Mouse (Mus musculus) kidney, embryonic 16.5 days (tissue): ENCODE measurements around the gene Fam3b. TPM values are rescaled to one million over a fixed set of nuclear protein-coding genes. Genes with fewer than 3 reads are reported as not detected.
A peak's percentile ranks its signal among the peaks of the same experiment; 100 is the strongest.

Source experiments
- ATAC-seq: fragments of 200-750 bp; cut with Nextera tagmentation; 2 replicates; pipeline ENCODE4 v1.8.0; 2017; ENCODE audit warnings: moderate TSS enrichment; ENCODE audit not compliant: low FRiP score, low TSS enrichment
- H3K27ac ChIP-seq: fragments of 300-500 bp; sonication (generic); 2 replicates; pipeline ENCODE4 v1.5.1; 2014; ENCODE audit warnings: low read length
- H3K27me3 ChIP-seq: fragments of 300-500 bp; sonication (generic); 2 replicates; pipeline ENCODE4 v1.6.1; 2014; ENCODE audit warnings: low read length, control low read depth, mixed read lengths; ENCODE audit not compliant: insufficient read depth
- H3K36me3 ChIP-seq: fragments of 300-500 bp; sonication (generic); 2 replicates; pipeline ENCODE4 v1.6.1; 2014; ENCODE audit warnings: low read length, control low read depth, mixed read lengths; ENCODE audit not compliant: insufficient read depth
- H3K4me1 ChIP-seq: fragments of 300-500 bp; sonication (generic); 2 replicates; pipeline ENCODE4 v1.6.1; 2014; ENCODE audit warnings: low read length, control low read depth, mixed read lengths; ENCODE audit not compliant: insufficient read depth
- H3K4me2 ChIP-seq: fragments of 300-500 bp; sonication (generic); replicated peaks from 2 replicates; pipeline ENCODE4 v1.6.1; 2014; ENCODE audit warnings: low read depth, low read length
- H3K4me3 ChIP-seq: fragments of 300-500 bp; sonication (generic); 2 replicates; pipeline ENCODE4 v1.5.1; 2014; ENCODE audit warnings: mild to moderate bottlenecking, low read length
- H3K9ac ChIP-seq: fragments of 300-500 bp; sonication (generic); replicated peaks from 2 replicates; pipeline ENCODE4 v1.6.1; 2014; ENCODE audit warnings: low read length
- H3K9me3 ChIP-seq: fragments of 300-500 bp; sonication (generic); 2 replicates; pipeline ENCODE4 v1.6.1; 2016; ENCODE audit warnings: low read length, control low read depth
- WGBS: fragments of 180-500 bp; shearing (Covaris S2); extraction: QIAGEN DNeasy Blood & Tissue Kit; methylation state at CpG from one replicate; pipeline ENCODE4 v1.1.7; 2014; 5-methylcytosine and 5-hydroxymethylcytosine counted together
- polyA plus RNA-seq: library from polyadenylated mRNA; unstranded; fragments of >200 nt; fragmentation: Nextera tagmentation; extraction: Ambion mirVana; gene quantifications from 2 replicates; pipeline ENCODE4 v1.2.1, GENCODE M21; 2015

Gene Fam3b
- polyA plus RNA-seq, 1 experiment from 2014 or later, result not detected

DNA sequence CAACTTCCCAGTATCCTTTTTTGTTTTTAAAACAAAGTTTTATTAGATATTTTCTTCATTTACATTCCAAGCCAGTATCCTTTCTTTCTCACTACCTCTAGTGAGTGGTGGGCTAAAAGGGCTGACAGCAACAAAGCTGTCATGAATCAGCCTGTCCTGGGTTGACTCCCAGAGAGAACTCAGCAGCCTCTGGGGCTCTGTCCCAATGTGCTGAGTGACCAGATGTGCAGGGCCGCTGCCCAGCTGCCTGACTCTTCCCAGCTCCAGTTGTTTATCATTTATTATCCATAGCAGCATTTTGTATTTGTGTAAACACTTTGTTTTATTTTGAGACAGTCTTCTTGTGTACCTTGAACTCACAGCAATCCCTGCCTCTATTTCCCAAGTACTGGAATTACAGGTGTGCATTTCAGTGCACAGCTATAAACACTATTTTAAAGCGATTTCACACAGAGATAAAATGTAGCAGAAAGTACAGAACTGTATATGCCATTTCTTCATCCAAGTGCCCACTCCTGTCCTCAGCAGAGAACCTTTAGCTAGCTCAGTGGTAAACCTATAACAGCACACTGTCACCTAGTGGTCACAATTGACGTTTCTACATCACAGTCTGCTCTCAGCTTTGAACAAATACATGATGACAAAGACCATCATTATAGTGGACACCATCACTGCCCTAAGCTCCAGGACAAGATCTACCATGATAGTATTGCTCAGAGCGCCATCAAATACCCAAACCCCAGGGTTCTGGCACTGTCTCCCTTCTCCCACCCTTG lies 48.2 kb downstream of the Fam3b start:
- H3K4me3 ChIP-seq, result no peak overlapping the region
- no peaks in the 10 kb centered on the region for H3K27me3 ChIP-seq
- no peak for ATAC-seq
- H3K9ac ChIP-seq, result no peak overlapping the region
- no peaks in the 10 kb centered on the region for H3K36me3 ChIP-seq
- H3K4me2 ChIP-seq, result no peak overlapping the region
- H3K4me1 ChIP-seq, result no peaks in the 10 kb centered on the region
- H3K9me3 ChIP-seq, result no peaks in the 10 kb centered on the region
- 54% methylated on average over 4 of the region's 4 CpGs for whole genome bisulfite sequencing
- no peak overlapping the region for H3K27ac ChIP-seq

GRCm38 (mm10) chr16:97462481-97463181 lies 52.0 kb downstream of the Fam3b start, which contains the start of gene Mx1:
Gene Mx1, minus strand, starts transcription at chr16:97462907.
- WGBS, result 29% methylated on average over 4 of the region's 4 CpGs
- no peaks in the 10 kb centered on the region for H3K36me3 ChIP-seq

GRCm38 (mm10) chr16:97461271-97461670 lies 53.3 kb downstream of the Fam3b start:
- H3K27me3 ChIP-seq, result no peaks in the 10 kb centered on the region
- H3K9ac ChIP-seq, result no peak overlapping the region
- no peaks in the 10 kb centered on the region for H3K4me1 ChIP-seq
- no peaks in the 10 kb centered on the region for H3K36me3 ChIP-seq
- H3K27ac ChIP-seq, result no peak overlapping the region
- H3K4me2 ChIP-seq, result no peak overlapping the region
- 65% methylated on average over 2 of the region's 2 CpGs for WGBS
- no peaks in the 10 kb centered on the region; the same call in 1 of the 2 replicates for H3K9me3 ChIP-seq
- ATAC-seq, result no peak
- H3K4me3 ChIP-seq, result no peak overlapping the region

More at GRCm38 (mm10) chr16:97462481-97463181, 52.0 kb downstream of the Fam3b start, which contains the start of gene Mx1:
- Histone ChIP-seq H3K9me3 (no peaks in the 10 kb centered on the region; the same call in 1 of the 2 replicates), H3K4me3 (no peak within 1 kb of the TSS), H3K27ac (no peak within 1 kb of the TSS), H3K4me1 (no peaks in the 10 kb centered on the region), H3K9ac (no peak within 1 kb of the TSS), H3K4me2 (no peak within 1 kb of the TSS), H3K27me3 (no peaks in the 10 kb centered on the region)
- 0 out of 2 replicates have a peak, but pooled peaks have one; percentile 49 for ATAC-seq

DNA sequence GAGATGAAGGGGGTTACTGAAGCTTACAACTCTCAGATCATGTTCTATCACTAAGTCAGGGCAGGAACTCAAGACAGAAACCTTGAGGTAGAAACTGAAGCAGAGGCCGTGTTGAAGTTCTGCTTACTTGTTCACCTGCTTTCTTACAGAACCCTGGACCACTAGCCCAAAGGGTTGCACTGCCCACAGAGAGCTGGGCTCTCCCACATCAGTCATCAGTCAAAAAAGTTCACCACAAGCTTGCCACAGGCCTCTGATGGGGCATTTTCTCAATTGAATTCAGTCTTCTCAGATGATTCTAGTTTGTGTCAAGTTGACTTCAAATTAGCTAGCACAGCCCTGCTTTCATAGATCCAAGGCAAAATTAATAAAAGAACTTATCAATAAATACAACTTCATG lies 54.8 kb downstream of the Fam3b start:
- Histone ChIP-seq H3K4me3 (no peak overlapping the region), H3K4me2 (no peak overlapping the region), H3K9ac (no peak overlapping the region), H3K27ac (no peak overlapping the region), H3K36me3 (no peaks in the 10 kb centered on the region), H3K9me3 (no peaks in the 10 kb centered on the region; the same call in 1 of the 2 replicates), H3K27me3 (no peaks in the 10 kb centered on the region), H3K4me1 (no peaks in the 10 kb centered on the region)
- WGBS, result 30% methylated on average over 1 of the region's 1 CpGs
- no peak for ATAC-seq

DNA sequence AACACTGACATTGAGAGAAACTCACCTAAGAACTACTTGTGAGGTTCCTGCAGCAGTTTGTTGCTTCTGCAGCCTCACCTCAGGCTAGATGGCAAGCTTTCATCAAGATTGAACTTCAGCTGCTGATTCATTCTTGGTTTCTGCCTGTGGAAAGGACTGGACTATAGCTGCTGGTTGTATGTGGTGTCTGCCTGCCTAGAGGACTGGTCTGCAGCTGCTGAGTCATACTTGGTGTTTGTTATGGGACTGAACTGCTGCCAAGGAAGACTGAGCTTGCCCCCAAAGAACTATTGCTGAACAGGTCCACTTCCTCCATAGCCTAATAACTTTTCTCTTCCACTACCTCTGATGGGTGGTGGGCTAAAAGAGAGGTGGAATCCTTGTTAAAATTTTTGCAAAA lies 67.2 kb downstream of the Fam3b start:
- Histone ChIP-seq H3K4me1 (no peaks in the 10 kb centered on the region), H3K9me3 (no peaks in the 10 kb centered on the region), H3K27me3 (no peaks in the 10 kb centered on the region), H3K9ac (no peak overlapping the region), H3K27ac (no peak overlapping the region), H3K4me2 (no peak overlapping the region), H3K4me3 (no peak overlapping the region), H3K36me3 (no peaks in the 10 kb centered on the region)
- no peak for ATAC-seq

- 46% methylated on average over 14 of the region's 14 CpGs for WGBS
- ATAC-seq, result peak; percentile 82; the same call in 1 of the 2 replicates
- H3K27me3 ChIP-seq, result no peaks in the 10 kb centered on the region
Measured at GRCm38 (mm10) chr16:97443670-97444263, 70.8 kb downstream of the Fam3b start.

GRCm38 (mm10) chr16:97441967-97442366 lies 72.6 kb downstream of the Fam3b start:
- Histone ChIP-seq H3K4me3 (no peak overlapping the region), H3K9me3 (no peaks in the 10 kb centered on the region), H3K4me2 (no peak overlapping the region), H3K4me1 (no peaks in the 10 kb centered on the region), H3K27ac (no peak overlapping the region), H3K36me3 (no peaks in the 10 kb centered on the region), H3K27me3 (no peaks in the 10 kb centered on the region), H3K9ac (no peak overlapping the region)
- 64% methylated on average over 9 of the region's 9 CpGs for WGBS
- no peak for ATAC-seq

More at GRCm38 (mm10) chr16:97443670-97444263, 70.8 kb downstream of the Fam3b start:
- Histone ChIP-seq H3K9ac (no peak overlapping the region), H3K4me3 (no peak overlapping the region), H3K27ac (no peak overlapping the region), H3K36me3 (no peaks in the 10 kb centered on the region), H3K9me3 (no peaks in the 10 kb centered on the region), H3K4me2 (no peak overlapping the region), H3K4me1 (no peaks in the 10 kb centered on the region)

DNA sequence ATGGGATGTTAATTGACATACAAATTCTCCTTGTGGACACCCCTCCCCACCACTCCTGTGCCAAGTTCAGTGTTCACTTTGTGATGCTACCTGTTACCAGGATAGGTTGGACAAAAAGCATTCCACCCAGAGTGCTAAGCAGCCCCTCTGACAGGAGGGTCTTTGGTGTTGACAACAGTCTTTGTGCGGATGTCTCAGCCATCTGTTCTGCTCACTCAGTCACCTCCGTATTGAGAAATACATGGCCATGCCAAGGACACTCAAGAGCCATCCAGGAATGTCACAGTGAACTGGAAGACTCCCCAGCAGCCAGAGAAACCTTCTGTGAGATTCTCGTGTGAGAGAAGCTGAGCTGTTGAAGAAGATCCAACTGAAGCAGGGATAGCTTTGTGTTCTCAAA lies 76.4 kb downstream of the Fam3b start:
- Histone ChIP-seq H3K4me2 (no peak overlapping the region), H3K9ac (no peak overlapping the region), H3K9me3 (no peaks in the 10 kb centered on the region), H3K4me3 (no peak overlapping the region), H3K27ac (no peak overlapping the region), H3K27me3 (no peaks in the 10 kb centered on the region), H3K4me1 (no peaks in the 10 kb centered on the region), H3K36me3 (no peaks in the 10 kb centered on the region)
- ATAC-seq, result no peak
- WGBS, result 85% methylated on average over 3 of the region's 3 CpGs

GRCm38 (mm10) chr16:97437448-97438056 lies 77.1 kb downstream of the Fam3b start:
- 6% methylated on average over 1 of the region's 1 CpGs for WGBS

More at GRCm38 (mm10) chr16:97437448-97438056, 77.1 kb downstream of the Fam3b start:
- Histone ChIP-seq H3K27ac (no peak overlapping the region), H3K9ac (no peak overlapping the region), H3K9me3 (no peaks in the 10 kb centered on the region), H3K36me3 (no peaks in the 10 kb centered on the region), H3K4me2 (no peak overlapping the region), H3K4me3 (no peak overlapping the region), H3K27me3 (no peaks in the 10 kb centered on the region), H3K4me1 (no peaks in the 10 kb centered on the region)
- no peak for ATAC-seq
